Mouse (Mus musculus) kidney, adult 2 months (tissue): ENCODE data around the gene Acadl.

Experiments
- CTCF ChIP-seq: fragments of 200-500 bp; conservative IDR thresholded peaks from 2 replicates; pipeline ENCODE4 v1.5.1; 2011; ENCODE audit warnings: low read depth, mild to moderate bottlenecking, control low read depth, low read length, moderate library complexity, mixed read lengths; ENCODE audit not compliant: insufficient read depth, insufficient read length
- POLR2A ChIP-seq: fragments of 200-500 bp; IDR thresholded peaks from one replicate; pipeline ENCODE4 v1.6.1; 2011; ENCODE audit warnings: low read depth, low read length, control low read depth

GRCm38 (mm10) chr1:66862712-66863511 is at the start of gene Acadl:
- TF ChIP-seq CTCF (no peak), POLR2A (peak; percentile 29)
